Mouse (Mus musculus) central nervous system, embryonic 14 days (tissue): ENCODE results near the gene Gm5039. TPM values are rescaled to one million over a fixed set of nuclear protein-coding genes. Genes with fewer than 3 reads are reported as not detected.

Experiments
- polyA plus RNA-seq: library from polyadenylated mRNA; depleted of rRNA; stranded (reverse); fragments of >200 nt; gene quantifications from 2 replicates; pipeline ENCODE4 v1.2.3, GENCODE M21; 2012; rRNA removed

Gene Gm5039
- polyA plus RNA-seq: not detected in 2 replicates

GRCm38 (mm10) chr12:88323926-88324325 is at the start of gene Gm5039:
Gene Gm5039, minus strand, starts transcription at chr12:88324026.

DNA sequence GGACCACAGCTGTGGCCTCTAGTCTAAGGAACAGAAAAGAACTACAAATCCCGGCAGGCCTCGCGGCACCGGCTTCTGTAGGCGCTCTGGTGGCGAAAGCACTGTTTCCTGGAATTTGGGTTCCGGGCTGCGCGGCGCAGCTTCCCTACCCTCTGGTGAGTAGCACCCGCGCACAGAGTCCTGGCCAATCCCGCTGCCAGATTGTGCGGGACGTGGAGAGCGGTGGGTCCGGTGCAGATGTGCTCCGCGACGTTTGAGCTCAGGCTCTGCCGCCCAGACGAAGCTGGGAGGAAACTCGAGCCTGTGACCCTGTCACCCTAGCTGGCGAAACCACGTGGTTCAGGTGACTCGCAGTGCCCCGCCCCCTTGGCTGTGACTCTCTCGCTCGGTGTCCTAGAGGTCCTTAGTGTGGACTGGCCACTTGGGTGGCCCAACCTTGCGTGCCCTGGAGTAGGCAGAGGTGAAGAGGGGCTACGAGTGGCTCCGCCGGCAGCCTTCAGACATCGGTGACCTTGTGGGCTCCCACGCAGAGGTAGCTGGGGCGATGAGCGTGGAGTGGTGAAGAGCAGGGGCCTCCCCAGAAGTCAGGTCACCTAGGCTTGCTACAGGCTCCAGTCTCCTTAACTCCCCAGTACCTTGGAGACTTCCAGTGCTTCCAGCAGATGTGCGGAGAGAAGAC is 36.8 kb upstream of the Gm5039 start, which contains the start of gene Adck1:
Gene Adck1 (plus strand): TSS at position 114 of the 679 bp plus-strand sequence.

DNA sequence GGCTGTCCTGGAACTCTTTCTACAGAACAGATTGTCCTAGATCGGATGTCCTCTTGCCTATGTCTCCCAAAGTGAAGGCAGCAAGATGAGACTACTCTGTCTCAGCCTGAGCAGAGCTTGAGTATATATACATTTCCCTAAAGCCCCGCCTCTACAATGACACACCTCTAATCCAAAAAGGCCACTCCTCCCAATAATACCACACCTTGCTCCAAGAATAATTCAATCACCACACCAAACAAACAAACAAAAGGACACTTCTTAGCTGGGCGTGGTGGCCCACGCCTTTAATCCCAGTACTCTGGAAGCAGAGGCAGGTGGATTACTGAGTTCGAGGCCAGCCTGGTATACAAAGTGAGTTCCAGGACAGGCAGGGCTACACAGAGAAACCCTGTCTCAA is 49.4 kb downstream of the Gm5039 start, which contains the start of gene Gm5662:
Gene Gm5662 (minus strand): TSS at position 101 of the 400 bp plus-strand sequence.

Other genes starting within 250 kb of the Gm5039 start
- not detected in 2 replicates for gene Gm16368, start 240.3 kb downstream of the Gm5039 start, polyA plus RNA-seq
- not detected in 2 replicates for gene Gm10436, start 141.9 kb downstream of the Gm5039 start, polyA plus RNA-seq
- not detected in 2 replicates for gene Gm8332, start 73.9 kb downstream of the Gm5039 start, polyA plus RNA-seq
- gene Gm5662, start 49.5 kb downstream of the Gm5039 start, polyA plus RNA-seq: not detected in 2 replicates
- 32.3 and 32.9 TPM in 2 replicates for gene Adck1, start 36.5 kb upstream of the Gm5039 start, polyA plus RNA-seq